Mouse (Mus musculus): ENCODE measurements around the gene Gm14418. TPM values are rescaled to one million over a fixed set of nuclear protein-coding genes. Genes with fewer than 3 reads are reported as not detected.

Gene Gm14418
- total RNA-seq (2023): under 1 TPM; 0.27 to 0.29 TPM

DNA sequence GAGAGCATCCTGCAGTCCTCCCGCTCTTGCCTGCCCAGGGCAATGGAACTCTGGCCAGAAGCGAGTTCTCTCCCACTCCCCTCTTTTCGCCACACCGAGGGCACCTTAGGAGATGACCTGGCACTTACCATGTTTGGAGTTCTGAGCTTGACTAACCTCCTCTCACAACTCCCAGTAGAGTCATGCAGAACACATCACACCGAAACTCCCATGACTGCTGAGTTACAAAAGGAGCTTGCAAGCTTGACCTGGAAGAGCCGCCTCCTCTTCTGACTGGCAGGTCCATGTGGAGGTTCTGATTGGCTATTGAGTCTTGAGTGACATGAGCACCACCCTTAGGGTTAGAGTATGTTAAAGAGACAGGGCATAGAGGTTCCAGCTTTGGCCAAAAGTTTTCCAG is at the start of gene Gm14418:
Gm14418 (minus strand) TSS at position 225 of the 400 bp plus-strand sequence.

Other genes starting within 250 kb of the Gm14418 start
- 1 to 10 TPM; 2.3 to 3.6 TPM for gene Gm14410, start 191.9 kb downstream of the Gm14418 start, total RNA-seq (2023)
- not detected for gene Gm14409, start 131.3 kb downstream of the Gm14418 start, total RNA-seq (2023)
- not detected for gene Gm14412, start 74.0 kb downstream of the Gm14418 start, total RNA-seq (2023)
- 1 to 10 TPM; 1.8 to 2.4 TPM for gene Zfp970, start 66.4 kb upstream of the Gm14418 start, total RNA-seq (2023)
- gene Gm14403, start 99.9 kb upstream of the Gm14418 start, total RNA-seq (2023): 1 to 10 TPM; 2.2 to 2.6 TPM
- not detected for gene Gm14406, start 179.9 kb upstream of the Gm14418 start, total RNA-seq (2023)

All from neutrophil, adult 59 days (primary cell).